ENCODE assay signal across 8 mouse cellular contexts in the genomic region with DNA sequence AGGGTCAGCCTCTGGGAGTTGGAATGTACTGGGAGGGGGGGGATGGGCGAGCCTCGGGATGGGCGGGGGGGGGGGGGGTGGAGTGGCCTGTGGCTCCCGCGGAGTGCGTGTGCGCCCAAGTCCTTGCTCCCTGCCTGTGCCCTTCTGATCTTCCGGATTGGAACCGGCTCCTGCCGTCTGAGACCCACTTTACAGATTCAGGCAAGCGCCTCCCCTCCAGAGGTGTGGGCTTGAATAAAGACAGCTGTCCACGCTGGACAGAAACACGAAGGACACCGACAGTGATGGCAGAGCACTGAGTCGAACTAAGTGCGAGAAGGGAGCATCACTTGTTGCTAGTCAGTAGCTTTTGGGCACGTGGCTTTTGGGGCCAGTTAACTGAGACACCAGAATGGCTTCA.
DNase-seq lines count a peak whose midpoint lies in the region; ATAC-seq and TF ChIP-seq lines count a peak whose summit lies in the region.

No protein-coding gene starts in this region.

- WGBS in forebrain, postnatal 0 days, result 7% methylated on average over 17 of the region's 17 CpGs
- WGBS in forebrain, embryonic 16.5 days, result 5% methylated on average over 14 of the region's 17 CpGs
- 5% methylated on average over 12 of the region's 17 CpGs for WGBS in lung, embryonic 15.5 days
- WGBS in stomach, embryonic 16.5 days, result 13% methylated on average over 12 of the region's 17 CpGs
- WGBS in cerebellum, adult 2 months, result 5% methylated on average over 16 of the region's 17 CpGs

- H3K9me3 ChIP-seq in forebrain, postnatal 0 days (ENCODE audit: low read length), result no peaks in the 10 kb centered on the region
- H3K9me3 ChIP-seq in forebrain, embryonic 16.5 days (ENCODE audit: control insufficient read depth, low read length), result no peaks in the 10 kb centered on the region
- no peaks in the 10 kb centered on the region for H3K9me3 ChIP-seq in lung, embryonic 15.5 days
- no peaks in the 10 kb centered on the region for H3K9me3 ChIP-seq in stomach, embryonic 16.5 days (replicated peaks; ENCODE audit: control insufficient read depth, low read length)

- H3K9ac ChIP-seq in forebrain, postnatal 0 days, result no peak overlapping the region
- H3K9ac ChIP-seq in forebrain, embryonic 16.5 days (replicated peaks; ENCODE audit: low read depth, low read length), result no peak overlapping the region
- no peak overlapping the region for H3K9ac ChIP-seq in lung, embryonic 15.5 days
- no peak overlapping the region for H3K9ac ChIP-seq in stomach, embryonic 16.5 days (ENCODE audit: low read length)

- ATAC-seq in forebrain, postnatal 0 days, result no peak
- ATAC-seq in forebrain, embryonic 16.5 days, result no peak
- ATAC-seq in lung, embryonic 15.5 days (ENCODE audit: borderline replicate concordance, extremely low read depth, low FRiP score, low TSS enrichment), result peak; percentile 31; the same call in 1 of the 2 replicates
- no peak for ATAC-seq in stomach, embryonic 16.5 days (ENCODE audit: insufficient read depth, low FRiP score)

- H3K4me1 ChIP-seq in forebrain, postnatal 0 days (ENCODE audit: insufficient read depth), result no peaks in the 10 kb centered on the region
- H3K4me1 ChIP-seq in forebrain, embryonic 16.5 days (replicated peaks; ENCODE audit: control insufficient read depth, insufficient read depth, low read length), result peaks cover 5% of the 10 kb centered on the region; the same call in 1 of the 2 replicates
- peaks cover 22% of the 10 kb centered on the region for H3K4me1 ChIP-seq in lung, embryonic 15.5 days
- peaks cover 2% of the 10 kb centered on the region; the same call in 1 of the 2 replicates for H3K4me1 ChIP-seq in stomach, embryonic 16.5 days (ENCODE audit: control insufficient read depth, insufficient read depth, low read length)
- H3K4me1 ChIP-seq in cerebellum, adult 2 months (ENCODE audit: control insufficient read depth, insufficient read depth, low read length), result no peaks in the 10 kb centered on the region

- peaks cover 24% of the 10 kb centered on the region for H3K27me3 ChIP-seq in forebrain, postnatal 0 days (ENCODE audit: insufficient read depth, low read length)
- H3K27me3 ChIP-seq in forebrain, embryonic 16.5 days (replicated peaks; ENCODE audit: control insufficient read depth, insufficient read depth, low read length), result peaks cover 31% of the 10 kb centered on the region
- peaks cover 20% of the 10 kb centered on the region; the same call in 1 of the 2 replicates for H3K27me3 ChIP-seq in lung, embryonic 15.5 days
- peaks cover 22% of the 10 kb centered on the region for H3K27me3 ChIP-seq in stomach, embryonic 16.5 days (ENCODE audit: control insufficient read depth, insufficient read depth, low read length)
- no peaks in the 10 kb centered on the region for H3K27me3 ChIP-seq in cerebellum, adult 2 months (ENCODE audit: control insufficient read depth, insufficient read depth, low read length)

- no peak for DNase-seq in forebrain, postnatal 0 days
- no peak for DNase-seq in lung, postnatal 10 days
- DNase-seq in lung, postnatal 14 days, result peak; percentile 30
- DNase-seq in cerebellum, adult 2 months, result no peak
- no peak for DNase-seq in ovary, postnatal 14 days (ENCODE audit: low spot score)

- H3K4me3 ChIP-seq in forebrain, postnatal 0 days (ENCODE audit: low read depth, low read length), result no peak overlapping the region
- H3K4me3 ChIP-seq in forebrain, embryonic 16.5 days (replicated peaks; ENCODE audit: low read length), result no peak overlapping the region
- H3K4me3 ChIP-seq in lung, embryonic 15.5 days, result no peak overlapping the region
- no peak overlapping the region for H3K4me3 ChIP-seq in stomach, embryonic 16.5 days (replicated peaks; ENCODE audit: low read length)
- H3K4me3 ChIP-seq in cerebellum, adult 2 months (replicated peaks; ENCODE audit: insufficient read depth, low read depth, low read length), result no peak overlapping the region

- H3K36me3 ChIP-seq in forebrain, postnatal 0 days (ENCODE audit: insufficient read depth), result no peaks in the 10 kb centered on the region
- no peaks in the 10 kb centered on the region for H3K36me3 ChIP-seq in forebrain, embryonic 16.5 days (ENCODE audit: control insufficient read depth, insufficient read depth)
- H3K36me3 ChIP-seq in lung, embryonic 15.5 days, result no peaks in the 10 kb centered on the region
- no peaks in the 10 kb centered on the region for H3K36me3 ChIP-seq in stomach, embryonic 16.5 days (ENCODE audit: control insufficient read depth, insufficient read depth, low read length)

- H3K27ac ChIP-seq in forebrain, postnatal 0 days (ENCODE audit: low read depth, low read length), result no peak overlapping the region
- no peak overlapping the region for H3K27ac ChIP-seq in forebrain, embryonic 16.5 days (ENCODE audit: low read length)
- H3K27ac ChIP-seq in lung, embryonic 15.5 days, result no peak overlapping the region
- no peak overlapping the region for H3K27ac ChIP-seq in stomach, embryonic 16.5 days (ENCODE audit: low read length)
- no peak overlapping the region for H3K27ac ChIP-seq in cerebellum, adult 2 months (ENCODE audit: insufficient read depth, low read length)

- TF ChIP-seq CTCF in forebrain, postnatal 0 days (IDR thresholded peaks at IDR 0.05; ENCODE audit: low read depth), result no peak
- no peak for TF ChIP-seq CTCF in cerebellum, adult 2 months (IDR thresholded peaks at IDR 0.05; ENCODE audit: borderline replicate concordance, insufficient read depth, low read depth, low read length)

- no peak for TF ChIP-seq POLR2A in cerebellum, adult 2 months (IDR thresholded peaks at IDR 0.05; ENCODE audit: borderline replicate concordance, insufficient read depth, low read length)

- peak overlapping the region; percentile 23; the same call in 1 of the 2 replicates for H3K4me2 ChIP-seq in forebrain, postnatal 0 days (ENCODE audit: low read depth)
- no peak overlapping the region for H3K4me2 ChIP-seq in forebrain, embryonic 16.5 days (ENCODE audit: low read length)
- H3K4me2 ChIP-seq in lung, embryonic 15.5 days, result peak overlapping the region; percentile 45
- H3K4me2 ChIP-seq in stomach, embryonic 16.5 days (ENCODE audit: low read depth, low read length), result 0 out of 2 replicates have a peak overlapping the region, but pooled peaks have one; percentile 32
